Mouse (Mus musculus) erythroblast, embryonic 14.5 days (primary cell): Measurements from ENCODE around the gene Fgg.

Experiments
- GATA1 ChIP-seq: IDR thresholded peaks from 2 replicates; pipeline ENCODE4 v1.6.1; 2012; ENCODE audit warnings: low read length, inconsistent platforms, mixed read lengths
- TAL1 ChIP-seq: IDR thresholded peaks from 3 replicates; pipeline ENCODE4 v1.6.1; 2012; ENCODE audit warnings: low read length, inconsistent platforms, mixed read lengths

GRCm38 (mm10) chr3:82991963-82992362 lies 15.6 kb upstream of the Fgg start:
- no peak for TF ChIP-seq GATA1
- no peak for TF ChIP-seq TAL1
